Mouse (Mus musculus) embryonic facial prominence, embryonic 13.5 days (tissue): ENCODE measurements around the gene Bex6. TPM values are rescaled to one million over a fixed set of nuclear protein-coding genes. Genes with fewer than 3 reads are reported as not detected.

Experiments
- ATAC-seq: fragments of 200-750 bp; cut with Nextera tagmentation; 2 replicates; pipeline ENCODE4 v1.8.0; 2017; ENCODE audit warnings: low read depth; ENCODE audit not compliant: insufficient number of reproducible peaks, insufficient read depth, low FRiP score, low TSS enrichment
- H3K27ac ChIP-seq: fragments of 300-500 bp; sonication (generic); 2 replicates; pipeline ENCODE4 v1.5.1; 2015; ENCODE audit warnings: moderate library complexity, mild to moderate bottlenecking, inconsistent platforms
- H3K27me3 ChIP-seq: fragments of 300-500 bp; sonication (generic); 2 replicates; pipeline ENCODE4 v1.6.1; 2015; ENCODE audit warnings: mild to moderate bottlenecking, inconsistent platforms
- H3K36me3 ChIP-seq: fragments of 300-500 bp; sonication (generic); 2 replicates; pipeline ENCODE4 v1.6.1; 2015; ENCODE audit warnings: mild to moderate bottlenecking, inconsistent platforms
- H3K4me1 ChIP-seq: fragments of 300-500 bp; sonication (generic); 2 replicates; pipeline ENCODE4 v1.6.1; 2015; ENCODE audit warnings: inconsistent platforms
- H3K4me2 ChIP-seq: fragments of 300-500 bp; sonication (generic); 2 replicates; pipeline ENCODE4 v1.6.1; 2015; ENCODE audit warnings: moderate library complexity, mild to moderate bottlenecking, inconsistent platforms
- H3K4me3 ChIP-seq: fragments of 300-500 bp; sonication (generic); 2 replicates; pipeline ENCODE4 v1.5.1; 2015; ENCODE audit warnings: mild to moderate bottlenecking, inconsistent platforms
- H3K9ac ChIP-seq: fragments of 300-500 bp; sonication (generic); 2 replicates; pipeline ENCODE4 v1.6.1; 2015; ENCODE audit warnings: mild to moderate bottlenecking, inconsistent platforms
- H3K9me3 ChIP-seq: fragments of 300-500 bp; sonication (generic); 2 replicates; pipeline ENCODE4 v1.6.1; 2016; ENCODE audit warnings: inconsistent platforms
- WGBS: fragments of 180-500 bp; shearing (Covaris S2); methylation state at CpG from one replicate; pipeline ENCODE4 v1.1.7; 2015; ENCODE audit warnings: mixed read lengths; 5-methylcytosine and 5-hydroxymethylcytosine counted together
- polyA plus RNA-seq: library from polyadenylated mRNA; unstranded; fragments of >200 nt; fragmentation: Nextera tagmentation; extraction: Ambion mirVana; gene quantifications from 2 replicates; pipeline ENCODE4 v1.2.1, GENCODE M21; 2015

Gene Bex6
- not detected in 2 replicates for polyA plus RNA-seq

- H3K36me3 ChIP-seq, result no peaks in the 10 kb centered on the region
- H3K27me3 ChIP-seq, result no peaks in the 10 kb centered on the region
- no peak within 1 kb of the TSS for H3K9ac ChIP-seq
- no peak within 1 kb of the TSS for H3K27ac ChIP-seq
- no peak within 1 kb of the TSS for H3K4me3 ChIP-seq
- H3K9me3 ChIP-seq, result no peaks in the 10 kb centered on the region
- peaks cover 7% of the 10 kb centered on the region; the same call in 1 of the 2 replicates for H3K4me1 ChIP-seq
- WGBS, result 87% methylated on average over 6 of the region's 6 CpGs
- no peak within 1 kb of the TSS for H3K4me2 ChIP-seq
- ATAC-seq, result no peak
These were observed at the start of gene Bex6 for GRCm38 (mm10) chr16:32179333-32179901. Gene Bex6 (plus strand): TSS chr16:32179823.

GRCm38 (mm10) chr16:32130190-32130826 lies 49.3 kb upstream of the Bex6 start:
- WGBS, result 64% methylated on average over 16 of the region's 16 CpGs

GRCm38 (mm10) chr16:32133148-32133547 lies 46.5 kb upstream of the Bex6 start:
- no peak for ATAC-seq
- no peak overlapping the region for H3K27ac ChIP-seq
- no peaks in the 10 kb centered on the region for H3K27me3 ChIP-seq
- no peak overlapping the region for H3K9ac ChIP-seq
- H3K9me3 ChIP-seq, result no peaks in the 10 kb centered on the region
- no peaks in the 10 kb centered on the region; the same call in 1 of the 2 replicates for H3K4me1 ChIP-seq
- 90% methylated on average over 3 of the region's 3 CpGs for WGBS
- no peak overlapping the region for H3K4me3 ChIP-seq
- no peaks in the 10 kb centered on the region for H3K36me3 ChIP-seq
- H3K4me2 ChIP-seq, result no peak overlapping the region

More at GRCm38 (mm10) chr16:32130190-32130826, 49.3 kb upstream of the Bex6 start:
- Histone ChIP-seq H3K27me3 (no peaks in the 10 kb centered on the region), H3K9ac (no peak overlapping the region), H3K27ac (no peak overlapping the region), H3K4me3 (no peak overlapping the region), H3K36me3 (no peaks in the 10 kb centered on the region), H3K4me1 (no peaks in the 10 kb centered on the region; the same call in 1 of the 2 replicates), H3K4me2 (peak overlapping the region; percentile 11; the same call in 1 of the 2 replicates), H3K9me3 (no peaks in the 10 kb centered on the region)
- ATAC-seq, result no peak

- H3K36me3 ChIP-seq, result no peaks in the 10 kb centered on the region
- no peak overlapping the region for H3K4me2 ChIP-seq
- H3K9ac ChIP-seq, result no peak overlapping the region
- no peaks in the 10 kb centered on the region for H3K9me3 ChIP-seq
- no peaks in the 10 kb centered on the region for H3K27me3 ChIP-seq
- WGBS, result 80% methylated on average over 7 of the region's 7 CpGs
- H3K4me1 ChIP-seq, result no peaks in the 10 kb centered on the region
- no peak overlapping the region for H3K27ac ChIP-seq
- ATAC-seq, result no peak
- no peak overlapping the region for H3K4me3 ChIP-seq
These were observed 43.7 kb upstream of the Bex6 start for GRCm38 (mm10) chr16:32135842-32136357.

GRCm38 (mm10) chr16:32138954-32139353 lies 40.7 kb upstream of the Bex6 start:
- H3K4me2 ChIP-seq, result no peak overlapping the region
- H3K27ac ChIP-seq, result no peak overlapping the region
- no peaks in the 10 kb centered on the region for H3K4me1 ChIP-seq
- H3K4me3 ChIP-seq, result no peak overlapping the region
- ATAC-seq, result no peak
- H3K36me3 ChIP-seq, result peaks cover 13% of the 10 kb centered on the region
- peaks cover 11% of the 10 kb centered on the region for H3K9me3 ChIP-seq
- no peak overlapping the region for H3K9ac ChIP-seq
- 81% methylated on average over 1 of the region's 1 CpGs for WGBS
- H3K27me3 ChIP-seq, result no peaks in the 10 kb centered on the region

GRCm38 (mm10) chr16:32143766-32144165 lies 35.9 kb upstream of the Bex6 start:
- no peak overlapping the region for H3K4me3 ChIP-seq
- H3K36me3 ChIP-seq, result peaks cover 20% of the 10 kb centered on the region
- H3K9me3 ChIP-seq, result peaks cover 11% of the 10 kb centered on the region
- 93% methylated on average over 15 of the region's 15 CpGs for WGBS
- no peak overlapping the region for H3K27ac ChIP-seq
- H3K4me1 ChIP-seq, result peaks cover 4% of the 10 kb centered on the region; the same call in 1 of the 2 replicates
- no peaks in the 10 kb centered on the region for H3K27me3 ChIP-seq
- H3K4me2 ChIP-seq, result no peak overlapping the region
- H3K9ac ChIP-seq, result no peak overlapping the region
- no peak for ATAC-seq

GRCm38 (mm10) chr16:32144592-32144991 lies 35.0 kb upstream of the Bex6 start:
- Histone ChIP-seq H3K27me3 (no peaks in the 10 kb centered on the region), H3K9me3 (peaks cover 11% of the 10 kb centered on the region), H3K27ac (no peak overlapping the region), H3K4me3 (no peak overlapping the region), H3K4me2 (no peak overlapping the region), H3K9ac (no peak overlapping the region), H3K4me1 (peaks cover 4% of the 10 kb centered on the region; the same call in 1 of the 2 replicates), H3K36me3 (peaks cover 20% of the 10 kb centered on the region)
- no peak for ATAC-seq
- 89% methylated on average over 17 of the region's 17 CpGs for WGBS

- no peaks in the 10 kb centered on the region for H3K27me3 ChIP-seq
- no peak for ATAC-seq
- H3K4me3 ChIP-seq, result no peak overlapping the region
- H3K9me3 ChIP-seq, result peaks cover 11% of the 10 kb centered on the region
- H3K4me1 ChIP-seq, result peaks cover 4% of the 10 kb centered on the region; the same call in 1 of the 2 replicates
- H3K27ac ChIP-seq, result no peak overlapping the region
- no peak overlapping the region for H3K9ac ChIP-seq
- 62% methylated on average over 12 of the region's 13 CpGs for WGBS
- H3K4me2 ChIP-seq, result peak overlapping the region; percentile 33; the same call in 1 of the 2 replicates
- peaks cover 20% of the 10 kb centered on the region for H3K36me3 ChIP-seq
These were observed 31.9 kb upstream of the Bex6 start for GRCm38 (mm10) chr16:32147589-32148207.

GRCm38 (mm10) chr16:32153976-32154375 lies 25.6 kb upstream of the Bex6 start:
- H3K27ac ChIP-seq, result no peak overlapping the region
- H3K4me2 ChIP-seq, result no peak overlapping the region
- no peaks in the 10 kb centered on the region for H3K9me3 ChIP-seq
- no peaks in the 10 kb centered on the region for H3K4me1 ChIP-seq
- H3K36me3 ChIP-seq, result no peaks in the 10 kb centered on the region
- no peaks in the 10 kb centered on the region for H3K27me3 ChIP-seq
- WGBS, result 60% methylated on average over 1 of the region's 1 CpGs
- no peak overlapping the region for H3K4me3 ChIP-seq
- ATAC-seq, result no peak
- H3K9ac ChIP-seq, result no peak overlapping the region

GRCm38 (mm10) chr16:32154437-32154836 lies 25.2 kb upstream of the Bex6 start:
- Histone ChIP-seq H3K27me3 (no peaks in the 10 kb centered on the region), H3K4me3 (no peak overlapping the region), H3K4me1 (no peaks in the 10 kb centered on the region), H3K9me3 (no peaks in the 10 kb centered on the region), H3K27ac (no peak overlapping the region), H3K4me2 (no peak overlapping the region), H3K36me3 (no peaks in the 10 kb centered on the region), H3K9ac (no peak overlapping the region)
- ATAC-seq, result no peak
- 81% methylated on average over 13 of the region's 13 CpGs for WGBS

GRCm38 (mm10) chr16:32156719-32157118 lies 22.9 kb upstream of the Bex6 start:
- no peaks in the 10 kb centered on the region for H3K9me3 ChIP-seq
- H3K27ac ChIP-seq, result no peak overlapping the region
- 48% methylated on average over 3 of the region's 3 CpGs for WGBS
- no peaks in the 10 kb centered on the region for H3K4me1 ChIP-seq
- no peak overlapping the region for H3K4me2 ChIP-seq
- no peak overlapping the region for H3K4me3 ChIP-seq
- no peaks in the 10 kb centered on the region for H3K27me3 ChIP-seq
- H3K36me3 ChIP-seq, result no peaks in the 10 kb centered on the region
- ATAC-seq, result no peak
- 0 out of 2 replicates have a peak overlapping the region, but pooled peaks have one; percentile 11 for H3K9ac ChIP-seq
